Mouse (Mus musculus): Measurements from ENCODE around the gene Spz1. TPM values are rescaled to one million over a fixed set of nuclear protein-coding genes. Genes with fewer than 3 reads are reported as not detected.

Spz1 gene
- polyA plus RNA-seq (2012; rRNA removed) (not detected in 2 replicates), polyA plus RNA-seq (2014; fragmentation: Nextera tagmentation; extraction: Ambion mirVana) (not detected in 2 replicates)

DNA sequence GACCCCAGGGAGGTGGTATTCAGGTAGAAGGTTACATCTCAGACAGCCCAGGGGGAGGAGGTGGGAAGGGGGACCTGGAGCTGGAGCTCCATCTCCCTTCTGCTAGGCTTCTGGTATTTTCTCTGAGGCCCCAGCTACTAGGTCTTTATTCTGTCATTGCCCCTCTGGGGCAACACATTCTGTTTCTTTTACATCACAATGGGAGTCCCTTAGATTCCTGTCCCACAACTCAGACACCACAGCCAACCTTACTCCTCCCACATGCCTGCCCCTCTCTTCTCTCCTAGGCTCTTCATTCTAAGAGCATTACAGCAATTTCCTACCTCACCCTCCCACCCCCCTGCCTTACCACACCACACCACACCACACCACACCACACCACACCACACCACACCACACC is at the start of gene Spz1:
Gene Spz1 (minus strand): TSS at position 101 of the 400 bp plus-strand sequence.
- no peak within 1 kb of the TSS for H3K4me2 ChIP-seq (ENCODE audit: low read depth)
- H3K36me3 ChIP-seq (replicated peaks; ENCODE audit: control insufficient read depth, insufficient read depth, low read depth), result no peaks in the 10 kb centered on the region
- no peaks in the 10 kb centered on the region for H3K9me3 ChIP-seq (ENCODE audit: control insufficient read depth, low read length)
- H3K9ac ChIP-seq (replicated peaks), result no peak within 1 kb of the TSS
- no peak within 1 kb of the TSS for H3K27ac ChIP-seq
- no peaks in the 10 kb centered on the region for H3K27me3 ChIP-seq (ENCODE audit: control insufficient read depth, insufficient read depth, low read length)
- TF ChIP-seq EP300 (IDR thresholded peaks at IDR 0.05; ENCODE audit: low read depth), result no peak
- no peak for TF ChIP-seq CTCF (IDR thresholded peaks at IDR 0.05; ENCODE audit: low read depth)
- DNase-seq (ENCODE audit: low read depth in 3 of 3, low spot score in 3 of 3), result no peak
- H3K4me3 ChIP-seq (ENCODE audit: insufficient read depth in 1 of 2, low read depth in 2 of 2, low read length in 2 of 2), result no peak within 1 kb of the TSS
- no peak for ATAC-seq (ENCODE audit: insufficient read depth)
- peaks cover 4 to 8% of the 10 kb centered on the region in 2 experiments for H3K4me1 ChIP-seq (replicated peaks; ENCODE audit: control insufficient read depth in 2 of 2, insufficient read depth in 2 of 2, low read length in 1 of 2)

DNA sequence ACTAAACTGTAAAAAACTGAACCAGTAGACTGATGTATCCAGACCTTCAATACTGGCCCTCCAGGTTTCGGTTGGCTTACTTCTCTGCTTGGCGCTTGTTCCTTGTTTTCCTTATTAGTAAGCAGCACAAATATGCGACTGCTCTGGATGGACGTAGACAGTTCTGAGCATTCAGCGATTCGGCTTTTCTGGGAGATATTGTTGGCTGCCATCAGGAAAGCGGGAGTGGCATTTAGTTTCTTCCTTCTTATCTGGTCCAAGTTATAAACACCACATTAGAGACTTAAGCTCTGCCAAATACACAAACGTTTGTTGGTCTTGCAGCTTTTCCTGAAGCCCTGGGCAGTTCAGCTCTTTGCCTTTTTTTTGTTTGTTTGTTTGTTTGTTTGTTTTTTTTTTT is 40.5 kb upstream of the Spz1 start:
- H3K4me2 ChIP-seq (ENCODE audit: low read depth), result no peak overlapping the region
- peaks cover 10% of the 10 kb centered on the region for H3K36me3 ChIP-seq (replicated peaks; ENCODE audit: control insufficient read depth, insufficient read depth, low read depth)
- H3K9me3 ChIP-seq (ENCODE audit: control insufficient read depth, low read length), result no peaks in the 10 kb centered on the region
- no peak overlapping the region for H3K9ac ChIP-seq (replicated peaks)
- H3K4me1 ChIP-seq (replicated peaks; ENCODE audit: control insufficient read depth in 2 of 2, insufficient read depth in 2 of 2, low read length in 1 of 2), result peaks cover 13 to 20% of the 10 kb centered on the region in 2 experiments
- no peak overlapping the region for H3K4me3 ChIP-seq (ENCODE audit: insufficient read depth in 1 of 2, low read depth in 2 of 2, low read length in 2 of 2)
- DNase-seq (ENCODE audit: low read depth in 3 of 3, low spot score in 3 of 3) (no peak), ATAC-seq (ENCODE audit: insufficient read depth) (no peak)
- TF ChIP-seq CTCF (IDR thresholded peaks at IDR 0.05; ENCODE audit: low read depth), result no peak
- H3K27me3 ChIP-seq (ENCODE audit: control insufficient read depth, insufficient read depth, low read length), result no peaks in the 10 kb centered on the region
- WGBS (ENCODE audit: insufficient replicate concordance), result 89% methylated on average over 8 of the region's 8 CpGs
- H3K27ac ChIP-seq, result no peak overlapping the region

DNA sequence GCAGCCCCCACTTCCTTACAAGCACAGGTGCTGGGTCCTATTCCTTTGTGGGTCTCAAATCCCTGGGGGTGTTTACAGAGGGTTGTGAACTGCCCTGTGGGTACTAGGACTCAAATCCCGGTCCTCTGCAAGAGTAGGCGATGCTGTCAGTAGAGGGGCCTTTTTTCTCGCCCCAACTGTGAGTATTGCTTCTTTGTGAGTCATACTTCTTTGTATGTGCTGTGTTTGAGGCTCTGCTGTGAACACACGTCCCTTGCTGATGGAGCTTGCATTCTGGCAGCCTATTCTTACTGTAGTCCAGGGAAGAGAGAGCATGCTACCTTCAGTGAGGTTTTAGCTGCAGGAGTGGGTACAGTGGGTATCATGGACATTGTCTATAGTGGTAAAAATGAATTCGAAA is 39.2 kb upstream of the Spz1 start:
- WGBS (ENCODE audit: insufficient replicate concordance), result 79% methylated on average over 5 of the region's 5 CpGs
- Histone ChIP-seq H3K4me2 (ENCODE audit: low read depth) (no peak overlapping the region), H3K9me3 (ENCODE audit: control insufficient read depth, low read length) (no peaks in the 10 kb centered on the region), H3K9ac (replicated peaks) (no peak overlapping the region), H3K4me1 (replicated peaks; ENCODE audit: control insufficient read depth in 2 of 2, insufficient read depth in 2 of 2, low read length in 1 of 2) (peaks cover 13 to 20% of the 10 kb centered on the region in 2 experiments), H3K4me3 (ENCODE audit: insufficient read depth in 1 of 2, low read depth in 2 of 2, low read length in 2 of 2) (no peak overlapping the region), H3K36me3 (replicated peaks; ENCODE audit: control insufficient read depth, insufficient read depth, low read depth) (peaks cover 10% of the 10 kb centered on the region), H3K27me3 (ENCODE audit: control insufficient read depth, insufficient read depth, low read length) (no peaks in the 10 kb centered on the region), H3K27ac (no peak overlapping the region)
- no peak for TF ChIP-seq CTCF (IDR thresholded peaks at IDR 0.05; ENCODE audit: low read depth)
- TF ChIP-seq EP300 (IDR thresholded peaks at IDR 0.05; ENCODE audit: low read depth), result no peak
- ATAC-seq (ENCODE audit: insufficient read depth) (no peak), DNase-seq (ENCODE audit: low read depth in 3 of 3, low spot score in 3 of 3) (no peak)

DNA sequence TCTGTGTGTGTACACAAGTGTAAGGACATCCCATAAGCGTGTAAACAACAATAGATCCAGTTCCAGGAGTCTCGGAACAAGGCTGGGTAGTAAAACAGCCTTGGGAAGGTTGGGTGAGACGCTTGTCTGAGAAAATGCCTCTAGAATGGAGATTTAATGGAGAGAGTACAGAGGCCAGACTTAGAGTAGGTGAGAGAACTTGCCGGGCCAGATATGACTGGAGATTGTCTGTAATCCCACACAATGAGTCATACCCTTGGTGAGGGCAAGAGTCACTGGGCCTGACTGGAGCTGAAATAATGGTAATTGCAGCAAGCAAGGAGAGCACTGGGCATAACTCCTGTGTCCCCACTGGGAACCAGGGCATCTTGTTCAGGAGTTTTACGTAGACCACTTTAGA is 37.1 kb upstream of the Spz1 start:
- H3K9ac ChIP-seq (replicated peaks), result peak overlapping the region; percentile 37
- ATAC-seq (ENCODE audit: insufficient read depth), result no peak

DNA sequence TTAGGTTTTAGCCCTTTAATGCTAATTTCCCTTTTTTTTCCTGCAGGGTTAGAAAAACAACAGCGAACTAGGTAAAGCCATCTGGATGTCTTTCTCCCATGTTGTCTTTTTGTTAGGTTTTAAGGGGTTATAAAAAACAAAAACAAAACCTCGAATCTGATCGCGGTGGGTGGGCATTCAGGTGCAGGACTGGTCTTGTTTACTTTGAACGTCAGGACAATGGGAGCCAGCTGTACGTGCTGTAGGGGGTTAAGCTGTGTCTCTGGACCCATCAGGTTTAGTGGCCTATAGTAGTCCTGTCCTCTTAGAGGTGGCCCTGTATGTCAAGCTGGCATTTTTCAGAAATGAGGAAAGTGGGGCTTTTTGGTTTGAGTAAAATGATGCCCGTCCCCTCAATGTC is 35.9 kb upstream of the Spz1 start:
- DNase-seq (ENCODE audit: low read depth in 3 of 3, low spot score in 3 of 3) (no peak), ATAC-seq (ENCODE audit: insufficient read depth) (no peak)
- Histone ChIP-seq H3K4me1 (replicated peaks; ENCODE audit: control insufficient read depth in 2 of 2, insufficient read depth in 2 of 2, low read length in 1 of 2) (peaks cover 20 to 31% of the 10 kb centered on the region in 2 experiments), H3K36me3 (replicated peaks; ENCODE audit: control insufficient read depth, insufficient read depth, low read depth) (peaks cover 10% of the 10 kb centered on the region), H3K9ac (replicated peaks) (peak overlapping the region; percentile 94), H3K9me3 (ENCODE audit: control insufficient read depth, low read length) (no peaks in the 10 kb centered on the region), H3K27ac (peak overlapping the region; percentile 86), H3K27me3 (ENCODE audit: control insufficient read depth, insufficient read depth, low read length) (no peaks in the 10 kb centered on the region), H3K4me2 (ENCODE audit: low read depth) (peak overlapping the region; percentile 100), H3K4me3 (ENCODE audit: insufficient read depth in 1 of 2, low read depth in 2 of 2, low read length in 2 of 2) (peak overlapping the region; percentile 92 to 98)
- 10% methylated on average over 7 of the region's 7 CpGs for WGBS (ENCODE audit: insufficient replicate concordance)
- TF ChIP-seq EP300 (IDR thresholded peaks at IDR 0.05; ENCODE audit: low read depth) (no peak), CTCF (IDR thresholded peaks at IDR 0.05; ENCODE audit: low read depth) (no peak)

More for the DNA sequence above, 37.1 kb upstream of the Spz1 start:
- Histone ChIP-seq H3K36me3 (replicated peaks; ENCODE audit: control insufficient read depth, insufficient read depth, low read depth) (peaks cover 10% of the 10 kb centered on the region), H3K9me3 (ENCODE audit: control insufficient read depth, low read length) (no peaks in the 10 kb centered on the region), H3K27me3 (ENCODE audit: control insufficient read depth, insufficient read depth, low read length) (no peaks in the 10 kb centered on the region), H3K4me3 (ENCODE audit: insufficient read depth in 1 of 2, low read depth in 2 of 2, low read length in 2 of 2) (peak overlapping the region; percentile 3 to 92; a peak in 3 of 4 replicates), H3K4me1 (replicated peaks; ENCODE audit: control insufficient read depth in 2 of 2, insufficient read depth in 2 of 2, low read length in 1 of 2) (peaks cover 20 to 31% of the 10 kb centered on the region in 2 experiments), H3K4me2 (ENCODE audit: low read depth) (peak overlapping the region; percentile 100), H3K27ac (no peak overlapping the region)
- DNase-seq (ENCODE audit: low read depth in 3 of 3, low spot score in 3 of 3), result no peak
- WGBS (ENCODE audit: insufficient replicate concordance), result 71% methylated on average over 5 of the region's 5 CpGs
- TF ChIP-seq CTCF (IDR thresholded peaks at IDR 0.05; ENCODE audit: low read depth) (no peak), EP300 (IDR thresholded peaks at IDR 0.05; ENCODE audit: low read depth) (no peak)

Data from liver, embryonic 14.5 days (tissue).